Mouse (Mus musculus) limb, embryonic 10.5 days (tissue): ENCODE data around the gene Gm9945. TPM values are rescaled to one million over a fixed set of nuclear protein-coding genes. Genes with fewer than 3 reads are reported as not detected.

Source experiments
- DNase-seq: peaks from one replicate; pipeline ENCODE4 v3.0.0-alpha.2; 2017; ENCODE audit warnings: low spot score
- H3K27ac ChIP-seq: fragments of 300-500 bp; sonication (generic); 2 replicates; pipeline ENCODE4 v1.5.1; 2016; ENCODE audit warnings: mild to moderate bottlenecking
- H3K27me3 ChIP-seq: fragments of 300-500 bp; sonication (generic); 2 replicates; pipeline ENCODE4 v1.6.1; 2016; ENCODE audit warnings: low read depth, mild to moderate bottlenecking; ENCODE audit not compliant: poor library complexity, severe bottlenecking
- H3K36me3 ChIP-seq: fragments of 300-500 bp; sonication (generic); 2 replicates; pipeline ENCODE4 v1.6.1; 2016; ENCODE audit warnings: mild to moderate bottlenecking, moderate library complexity
- H3K4me1 ChIP-seq: fragments of 300-500 bp; sonication (generic); 2 replicates; pipeline ENCODE4 v1.6.1; 2016
- H3K4me3 ChIP-seq: fragments of 300-500 bp; sonication (generic); 2 replicates; pipeline ENCODE4 v1.5.1; 2016; ENCODE audit warnings: mild to moderate bottlenecking, moderate library complexity
- H3K9me3 ChIP-seq: fragments of 300-500 bp; sonication (generic); replicated peaks from 2 replicates; pipeline ENCODE4 v1.6.1; 2016; ENCODE audit warnings: mild to moderate bottlenecking
- WGBS: fragments of 180-500 bp; shearing (Covaris S2); methylation state at CpG from one replicate; pipeline ENCODE4 v1.1.7; 2016; 5-methylcytosine and 5-hydroxymethylcytosine counted together
- polyA plus RNA-seq: library from polyadenylated mRNA; unstranded; fragments of >200 nt; fragmentation: Nextera tagmentation; extraction: Ambion mirVana; gene quantifications from 2 replicates; pipeline ENCODE4 v1.2.1, GENCODE M21; 2016

The Gm9945 gene
- polyA plus RNA-seq, 1 experiment from 2014 or later: not detected

DNA sequence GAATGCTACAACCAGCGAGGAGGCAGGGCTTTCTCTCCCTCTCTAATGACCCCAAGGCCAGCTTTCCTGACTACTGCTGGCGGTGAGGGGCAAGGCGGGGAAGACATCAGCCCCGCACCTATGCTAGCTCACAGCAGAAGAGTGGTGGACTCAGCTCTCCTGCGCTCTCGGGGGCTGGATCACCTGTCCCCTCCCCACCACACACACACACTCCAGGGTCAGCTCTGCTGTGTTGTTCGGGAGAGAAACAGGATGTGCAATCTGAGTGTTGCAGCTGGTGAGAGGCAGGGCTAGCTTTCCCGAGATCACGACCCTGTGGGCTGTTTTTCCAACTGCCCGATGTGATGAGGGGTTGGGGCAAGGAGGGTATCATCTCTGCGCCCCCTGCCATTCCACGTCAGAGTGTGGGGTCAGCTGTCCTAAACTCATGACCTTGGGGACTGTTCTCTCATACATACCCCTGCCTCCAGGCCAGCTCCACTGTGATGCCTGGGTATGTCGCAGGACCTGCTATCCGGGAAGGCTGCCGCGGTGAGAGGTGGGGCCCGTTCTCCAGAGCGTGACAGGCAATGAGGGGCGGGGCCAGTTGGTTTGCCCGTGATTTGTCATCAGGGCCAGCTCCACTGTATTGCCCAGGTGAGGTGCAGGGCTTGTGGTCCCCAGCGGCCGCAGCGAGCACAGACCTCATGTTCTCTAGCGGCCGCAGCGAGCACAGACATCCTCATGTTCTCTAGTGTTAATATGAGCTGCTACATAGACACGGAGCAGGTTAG lies 7.0 kb downstream of the Gm9945 start:
- Histone ChIP-seq H3K9me3 (no peaks in the 10 kb centered on the region), H3K4me3 (peak overlapping the region; percentile 33), H3K4me1 (peaks cover 18% of the 10 kb centered on the region), H3K27ac (no peak overlapping the region), H3K27me3 (peaks cover 44% of the 10 kb centered on the region), H3K36me3 (no peaks in the 10 kb centered on the region)
- DNase-seq: peak; percentile 57
- WGBS: 12% methylated on average over 27 of the region's 27 CpGs

DNA sequence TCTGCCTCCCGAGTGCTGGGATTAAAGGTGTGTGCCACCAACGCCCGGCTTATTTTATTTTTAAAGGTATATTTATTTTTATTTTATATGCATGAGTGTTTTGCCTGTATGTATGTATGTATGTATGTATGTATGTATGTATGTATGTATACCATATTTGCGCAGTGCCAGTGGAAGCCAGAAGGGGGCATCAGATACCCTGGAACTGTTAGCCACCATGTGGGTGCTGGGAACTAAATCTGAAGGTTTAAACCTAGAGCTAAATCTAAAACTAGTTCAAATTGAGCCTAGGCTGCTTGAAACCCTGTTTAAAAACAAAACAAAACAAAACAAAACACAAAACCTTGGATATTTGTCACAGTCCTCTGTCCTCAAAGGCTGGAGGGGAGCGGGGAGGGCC lies 9.0 kb downstream of the Gm9945 start:
- H3K36me3 ChIP-seq: no peaks in the 10 kb centered on the region
- H3K9me3 ChIP-seq: no peaks in the 10 kb centered on the region
- no peak overlapping the region for H3K4me3 ChIP-seq
- peaks cover 29% of the 10 kb centered on the region for H3K4me1 ChIP-seq
- 95% methylated on average over 5 of the region's 5 CpGs for WGBS
- H3K27me3 ChIP-seq: peaks cover 30% of the 10 kb centered on the region
- no peak for DNase-seq
- H3K27ac ChIP-seq: no peak overlapping the region

DNA sequence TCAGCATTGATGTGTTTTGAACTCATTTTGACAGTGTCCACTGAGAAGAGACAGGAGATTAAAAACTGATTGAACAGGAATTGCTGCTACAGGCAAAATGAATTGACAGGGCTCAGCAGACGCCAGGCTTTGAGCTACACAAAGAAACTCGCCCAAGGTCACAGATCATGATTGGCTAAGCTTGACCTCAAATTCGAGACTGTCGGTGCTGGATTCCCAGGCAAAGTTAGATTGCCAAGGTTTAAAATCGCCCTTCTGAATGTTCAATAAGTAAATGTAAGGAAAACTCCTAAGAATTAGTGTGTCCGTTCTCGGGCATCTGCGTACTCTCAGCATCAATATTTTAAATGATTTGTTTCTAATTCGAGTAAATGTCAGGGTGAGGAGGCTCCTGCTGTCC lies 9.5 kb downstream of the Gm9945 start:
- DNase-seq: no peak
- H3K27me3 ChIP-seq: peaks cover 30% of the 10 kb centered on the region
- peaks cover 29% of the 10 kb centered on the region for H3K4me1 ChIP-seq
- H3K9me3 ChIP-seq: no peaks in the 10 kb centered on the region
- H3K36me3 ChIP-seq: no peaks in the 10 kb centered on the region
- H3K27ac ChIP-seq: no peak overlapping the region
- no peak overlapping the region for H3K4me3 ChIP-seq
- WGBS: 86% methylated on average over 9 of the region's 9 CpGs

DNA sequence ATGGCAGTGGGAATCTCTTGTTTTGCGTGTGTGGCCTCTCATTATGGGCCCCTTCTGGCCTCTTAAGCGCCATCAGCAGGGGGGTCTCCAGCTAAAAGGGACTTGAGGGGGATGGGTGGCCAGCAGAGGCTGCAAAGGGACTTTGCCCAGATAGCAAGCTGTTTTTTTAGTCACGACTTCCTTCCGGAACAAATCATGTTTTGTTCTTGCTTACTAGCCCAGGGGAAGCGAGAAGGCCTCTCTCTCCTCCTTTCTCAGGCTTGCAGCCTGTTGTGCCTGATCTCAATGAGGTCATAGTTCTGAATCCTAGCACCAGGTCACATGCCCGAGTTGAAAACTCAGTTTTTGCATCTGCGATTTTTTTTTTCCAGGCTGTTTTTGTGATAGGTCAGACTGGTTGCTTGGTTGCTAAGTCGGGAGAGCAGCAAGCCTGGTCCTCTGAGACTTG lies 12.0 kb downstream of the Gm9945 start:
- Histone ChIP-seq H3K4me3 (no peak overlapping the region), H3K4me1 (peaks cover 21% of the 10 kb centered on the region), H3K36me3 (no peaks in the 10 kb centered on the region), H3K27ac (peak overlapping the region; percentile 61; the same call in 1 of the 2 replicates), H3K27me3 (peaks cover 19% of the 10 kb centered on the region), H3K9me3 (no peaks in the 10 kb centered on the region)
- 47% methylated on average over 8 of the region's 8 CpGs for WGBS
- DNase-seq: no peak

DNA sequence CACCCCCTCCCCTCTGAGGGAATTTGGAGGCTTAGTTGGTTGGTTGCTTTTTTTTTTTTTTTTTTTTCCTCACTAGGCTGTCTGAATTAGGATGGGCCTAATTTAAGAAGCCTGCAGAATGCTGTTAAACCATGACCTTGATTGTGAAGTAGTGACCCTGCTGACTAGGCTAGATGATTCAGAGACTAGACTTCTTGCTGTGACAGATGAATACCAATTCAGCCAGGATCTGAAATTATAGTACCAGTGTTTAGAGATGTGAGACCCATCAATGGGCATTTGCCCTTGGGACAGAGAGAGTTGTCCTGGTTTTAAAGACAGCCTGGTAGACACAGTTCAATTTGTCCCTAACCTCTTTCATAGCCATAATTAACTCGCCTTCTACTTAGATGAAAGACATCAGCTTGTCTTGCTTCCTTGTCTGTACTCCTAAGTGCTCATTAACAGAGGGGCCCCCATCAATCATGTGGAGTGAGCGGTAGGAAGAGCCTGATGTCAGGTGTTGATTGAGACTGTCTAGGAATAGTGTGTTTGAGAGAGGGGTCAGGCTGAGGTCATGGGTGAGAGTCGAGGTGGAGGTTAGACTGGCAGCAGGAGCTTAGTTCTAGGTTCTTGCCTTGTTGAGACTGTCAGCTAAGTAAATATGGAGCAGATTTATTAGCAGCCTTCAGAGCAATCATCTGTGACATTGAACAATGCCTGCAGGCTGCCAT lies 13.4 kb downstream of the Gm9945 start:
- DNase-seq: no peak
- peaks cover 13% of the 10 kb centered on the region; the same call in 1 of the 2 replicates for H3K27me3 ChIP-seq
- WGBS: 22% methylated on average over 3 of the region's 3 CpGs
- no peak overlapping the region for H3K4me3 ChIP-seq
- H3K27ac ChIP-seq: no peak overlapping the region
- H3K4me1 ChIP-seq: peaks cover 16% of the 10 kb centered on the region
- H3K36me3 ChIP-seq: no peaks in the 10 kb centered on the region
- H3K9me3 ChIP-seq: no peaks in the 10 kb centered on the region

DNA sequence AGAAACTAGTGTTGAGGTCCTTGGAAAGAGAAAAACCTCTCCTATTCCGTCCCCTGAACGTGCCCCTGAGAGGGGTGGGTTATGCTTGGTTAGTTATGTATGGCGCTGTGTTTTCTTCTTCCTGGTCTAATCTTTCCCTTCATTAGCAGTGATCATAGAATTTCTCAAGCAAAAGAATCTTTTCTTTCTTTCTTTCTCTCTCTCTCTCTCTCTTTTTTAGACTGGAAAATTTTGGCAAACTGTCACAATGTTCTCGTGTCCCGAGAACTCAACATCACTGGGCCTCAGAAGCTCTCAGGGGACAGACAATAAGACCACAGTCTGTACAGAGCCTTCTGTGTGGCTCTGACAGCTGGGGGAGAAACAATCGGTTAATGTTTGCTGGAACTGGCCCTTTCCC lies 15.5 kb downstream of the Gm9945 start:
- no peak for DNase-seq
- 81% methylated on average over 6 of the region's 6 CpGs for WGBS
- peaks cover 17% of the 10 kb centered on the region for H3K4me1 ChIP-seq
- peaks cover 22% of the 10 kb centered on the region; the same call in 1 of the 2 replicates for H3K27me3 ChIP-seq
- H3K27ac ChIP-seq: no peak overlapping the region
- no peak overlapping the region for H3K4me3 ChIP-seq
- no peaks in the 10 kb centered on the region for H3K9me3 ChIP-seq
- H3K36me3 ChIP-seq: no peaks in the 10 kb centered on the region

DNA sequence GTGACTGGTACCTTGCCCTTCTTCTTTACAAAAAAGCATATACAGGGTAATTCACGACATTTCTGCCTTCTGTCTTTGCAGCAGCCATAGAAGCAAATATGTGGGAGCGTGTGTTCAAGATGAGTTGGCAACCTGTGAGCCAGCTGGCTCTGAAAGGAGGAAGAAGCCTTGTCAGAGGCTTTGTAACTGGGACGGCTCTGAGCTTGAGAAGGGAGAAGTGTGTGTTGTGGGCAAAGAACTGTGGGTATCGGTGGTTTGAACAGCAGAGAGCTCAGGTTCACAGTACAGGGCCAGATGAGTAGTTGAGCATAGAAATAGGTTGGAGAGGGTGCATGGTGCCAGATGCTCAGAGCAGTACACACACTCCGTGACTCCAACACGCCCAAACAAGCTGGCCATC lies 17.0 kb downstream of the Gm9945 start:
- 81% methylated on average over 6 of the region's 6 CpGs for WGBS
- Histone ChIP-seq H3K4me3 (no peak overlapping the region), H3K4me1 (peaks cover 20% of the 10 kb centered on the region), H3K27ac (no peak overlapping the region), H3K27me3 (peaks cover 22% of the 10 kb centered on the region; the same call in 1 of the 2 replicates), H3K9me3 (no peaks in the 10 kb centered on the region), H3K36me3 (no peaks in the 10 kb centered on the region)
- DNase-seq: no peak

DNA sequence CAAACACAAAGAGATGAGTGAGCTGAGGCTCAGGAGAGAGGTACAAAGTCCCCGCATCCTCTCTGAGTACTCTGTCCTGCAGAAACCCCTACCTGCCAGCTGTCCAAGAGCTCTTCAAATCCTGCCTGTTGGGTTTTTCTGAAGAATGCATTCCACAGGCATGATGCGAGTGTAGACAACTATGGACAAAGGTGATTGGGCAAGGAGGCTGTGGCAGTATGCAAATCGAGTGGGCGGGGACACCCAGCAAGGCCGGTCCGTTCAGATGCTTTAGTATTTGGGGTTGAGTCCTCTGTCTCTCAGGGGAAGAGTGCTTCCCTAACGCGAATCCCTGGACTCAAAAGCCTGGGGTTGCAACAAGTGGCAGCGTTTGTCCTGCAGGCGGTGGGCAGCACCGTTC lies 20.6 kb downstream of the Gm9945 start:
- no peak for DNase-seq
- H3K4me3 ChIP-seq: peak overlapping the region; percentile 32
- H3K4me1 ChIP-seq: peaks cover 16% of the 10 kb centered on the region
- H3K9me3 ChIP-seq: no peaks in the 10 kb centered on the region
- peaks cover 22% of the 10 kb centered on the region; the same call in 1 of the 2 replicates for H3K27me3 ChIP-seq
- H3K27ac ChIP-seq: no peak overlapping the region
- no peaks in the 10 kb centered on the region for H3K36me3 ChIP-seq
- 11% methylated on average over 11 of the region's 11 CpGs for WGBS

DNA sequence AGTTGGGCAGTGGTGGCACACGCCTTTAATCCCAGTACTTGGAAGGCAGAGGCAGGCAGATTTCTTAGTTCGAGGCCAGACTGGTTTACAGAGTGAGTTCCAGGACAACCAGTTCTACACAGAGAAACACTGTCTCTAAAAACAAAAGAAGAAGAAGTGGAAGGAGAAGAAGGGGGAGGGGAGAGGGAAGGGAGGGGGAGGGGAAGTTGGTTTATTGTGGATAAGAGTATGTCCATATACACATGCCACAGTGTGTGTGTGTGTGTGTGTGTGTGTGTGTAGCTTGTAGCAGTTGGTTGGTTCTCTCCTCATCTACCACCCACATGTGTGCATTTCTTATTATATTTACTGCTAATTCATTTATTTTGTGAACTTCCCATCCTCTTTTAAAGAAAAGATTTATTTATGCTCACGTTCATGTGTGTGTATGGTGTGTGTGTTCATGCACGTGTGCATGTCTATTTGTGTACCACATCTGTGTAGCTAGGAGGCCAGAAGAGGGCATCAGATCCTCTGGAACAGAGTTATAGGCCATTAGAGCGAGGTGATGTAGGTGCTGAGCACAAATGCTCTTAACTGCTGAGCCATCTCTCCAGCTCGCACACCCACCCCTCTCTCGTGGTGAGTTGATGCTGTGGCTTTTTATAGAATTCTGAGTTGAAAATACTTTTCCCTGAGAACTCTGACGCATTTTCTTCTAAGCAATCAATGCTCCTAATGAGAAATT lies 22.2 kb downstream of the Gm9945 start:
- WGBS: 81% methylated on average over 8 of the region's 8 CpGs
- Histone ChIP-seq H3K27me3 (peaks cover 18% of the 10 kb centered on the region; the same call in 1 of the 2 replicates), H3K27ac (no peak overlapping the region), H3K4me3 (no peak overlapping the region), H3K9me3 (no peaks in the 10 kb centered on the region), H3K36me3 (no peaks in the 10 kb centered on the region), H3K4me1 (peaks cover 16% of the 10 kb centered on the region)
- DNase-seq: no peak

DNA sequence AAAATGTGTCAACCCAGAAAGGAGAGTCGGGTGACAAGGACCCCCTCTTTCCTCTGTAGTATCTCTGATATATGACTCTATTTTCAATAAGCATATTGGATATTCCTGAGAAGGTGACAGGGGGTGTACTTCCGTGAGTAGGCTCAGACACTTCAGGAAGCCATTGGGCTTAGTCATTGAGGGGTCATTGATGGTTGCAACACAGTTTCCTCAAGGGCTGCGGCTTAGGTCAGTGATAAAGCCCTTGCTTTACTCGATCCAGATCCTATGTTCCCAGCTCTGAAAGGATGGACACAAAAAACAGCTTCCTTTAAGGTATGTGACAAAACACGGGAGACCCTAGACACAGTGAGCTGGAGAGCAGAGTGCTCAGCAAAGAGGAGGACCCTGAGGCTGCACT lies 23.8 kb downstream of the Gm9945 start:
- Histone ChIP-seq H3K27ac (no peak overlapping the region), H3K4me1 (peaks cover 16% of the 10 kb centered on the region), H3K4me3 (no peak overlapping the region), H3K9me3 (no peaks in the 10 kb centered on the region), H3K36me3 (no peaks in the 10 kb centered on the region), H3K27me3 (peaks cover 11% of the 10 kb centered on the region; the same call in 1 of the 2 replicates)
- 90% methylated on average over 5 of the region's 5 CpGs for WGBS
- no peak for DNase-seq

DNA sequence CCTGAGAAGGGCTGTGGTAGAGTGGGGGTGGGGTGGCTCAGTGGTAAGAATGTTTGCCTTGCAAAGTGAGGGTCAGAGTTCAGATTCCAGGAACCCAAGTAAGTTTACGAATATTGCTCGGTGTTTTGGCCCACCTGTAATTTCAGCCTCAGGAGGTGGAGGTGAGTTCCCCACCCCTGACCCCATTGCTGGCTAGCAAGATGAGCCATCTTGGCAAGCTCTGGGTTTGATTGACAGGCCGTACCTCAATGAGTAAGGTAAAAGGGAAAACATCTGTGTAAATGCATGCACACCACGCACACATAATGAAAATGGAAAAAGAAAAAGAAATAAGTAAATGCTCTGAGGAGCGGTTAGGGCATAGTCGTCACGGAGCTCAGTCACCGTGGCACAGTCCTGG lies 24.4 kb downstream of the Gm9945 start:
- Histone ChIP-seq H3K27ac (0 out of 2 replicates have a peak overlapping the region, but pooled peaks have one; percentile 21), H3K9me3 (no peaks in the 10 kb centered on the region), H3K36me3 (no peaks in the 10 kb centered on the region), H3K4me1 (peaks cover 16% of the 10 kb centered on the region), H3K4me3 (no peak overlapping the region), H3K27me3 (peaks cover 7% of the 10 kb centered on the region; the same call in 1 of the 2 replicates)
- DNase-seq: no peak
- WGBS: 92% methylated on average over 8 of the region's 8 CpGs

DNA sequence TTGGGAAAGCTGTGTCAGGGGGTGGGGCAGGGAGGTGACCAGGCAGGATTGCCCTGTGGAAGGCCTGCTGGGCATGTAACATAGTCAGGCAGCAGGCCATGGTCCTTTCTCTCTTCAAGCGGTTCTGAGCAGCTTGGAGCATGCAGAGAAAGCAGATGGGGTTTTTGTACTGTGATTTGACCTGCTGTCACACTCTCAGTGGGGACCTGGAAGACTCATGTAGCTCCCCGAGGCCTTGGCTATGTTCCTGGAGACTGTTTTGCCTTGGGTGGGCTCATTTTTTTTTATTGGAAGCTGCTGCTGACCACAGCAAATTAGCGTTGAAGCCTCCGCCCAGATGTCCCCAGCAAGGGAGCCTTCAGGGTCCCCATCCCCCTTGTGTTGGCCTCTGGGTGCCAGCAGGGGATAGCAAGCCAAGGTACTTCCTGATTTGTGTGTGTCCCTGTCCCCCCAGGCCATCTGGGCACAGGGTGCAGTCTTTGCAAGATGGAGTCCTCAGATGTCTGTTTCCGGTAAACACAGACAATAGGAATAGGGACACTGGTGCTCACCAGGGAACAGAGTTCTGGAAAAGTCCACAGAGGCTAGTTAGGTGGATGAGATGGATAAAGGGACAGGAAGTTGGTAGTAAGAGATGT lies 25.2 kb downstream of the Gm9945 start:
- 84% methylated on average over 5 of the region's 5 CpGs for WGBS
- Histone ChIP-seq H3K27ac (0 out of 2 replicates have a peak overlapping the region, but pooled peaks have one; percentile 21), H3K27me3 (no peaks in the 10 kb centered on the region), H3K36me3 (no peaks in the 10 kb centered on the region), H3K9me3 (no peaks in the 10 kb centered on the region), H3K4me3 (no peak overlapping the region), H3K4me1 (peaks cover 16% of the 10 kb centered on the region)
- DNase-seq: no peak
